Mouse (Mus musculus) liver, postnatal 0 days (tissue): ENCODE measurements around the gene Lrrc46.

Experiments
- CTCF ChIP-seq: sonication (generic); IDR thresholded peaks from 2 replicates; pipeline ENCODE4 v1.5.1; 2016; ENCODE audit warnings: antibody characterized with exemption, low read depth
- EP300 ChIP-seq: IDR thresholded peaks from 2 replicates; pipeline ENCODE4 v1.6.1; 2016; ENCODE audit warnings: antibody characterized with exemption, low read depth, mild to moderate bottlenecking

GRCm38 (mm10) chr11:97044902-97045301 is 3.7 kb upstream of the Lrrc46 start:
- TF ChIP-seq EP300, result no peak
- no peak for TF ChIP-seq CTCF
